Mouse (Mus musculus): ENCODE measurements around the gene Naa30.
A peak's percentile ranks its signal among the peaks of the same experiment; 100 is the strongest.

- TF ChIP-seq CTCF (IDR thresholded peaks at IDR 0.05) (peak; percentile 79), POLR2A (IDR thresholded peaks at IDR 0.05; ENCODE audit: insufficient read depth, low read depth, low read length) (no peak), EP300 (IDR thresholded peaks at IDR 0.05; ENCODE audit: insufficient read depth, low read depth, low read length) (no peak)
Observed at GRCm38 (mm10) chr14:49234788-49235515, 62.9 kb downstream of the Naa30 start.

All from heart, adult 2 months (tissue).